Mouse (Mus musculus) olfactory bulb, adult 2 months (tissue): ENCODE measurements around the gene Ica1. TPM values are rescaled to one million over a fixed set of nuclear protein-coding genes. Genes with fewer than 3 reads are reported as not detected.

Source experiments
- H3K27ac ChIP-seq: fragments of 200-500 bp; 2 replicates; pipeline ENCODE4 v1.5.1; 2012; ENCODE audit warnings: low read depth, low read length; ENCODE audit not compliant: insufficient read depth
- H3K4me1 ChIP-seq: fragments of 200-500 bp; 2 replicates; pipeline ENCODE4 v1.6.1; 2012; ENCODE audit warnings: low read length; ENCODE audit not compliant: control insufficient read depth, insufficient read depth
- H3K4me3 ChIP-seq: fragments of 200-500 bp; 2 replicates; pipeline ENCODE4 v1.5.1; 2012; ENCODE audit warnings: mild to moderate bottlenecking, low read depth, low read length, moderate library complexity; ENCODE audit not compliant: insufficient read depth
- CTCF ChIP-seq: fragments of 200-500 bp; IDR thresholded peaks from 2 replicates; pipeline ENCODE4 v1.5.1; 2012; ENCODE audit warnings: low read depth, mild to moderate bottlenecking, low read length, moderate library complexity; ENCODE audit not compliant: insufficient read depth
- POLR2A ChIP-seq: fragments of 200-500 bp; IDR thresholded peaks from 2 replicates; pipeline ENCODE4 v1.6.1; 2012; ENCODE audit warnings: mild to moderate bottlenecking, low read depth, low read length, moderate library complexity; ENCODE audit not compliant: insufficient read depth
- WGBS: fragments of 180-500 bp; shearing (Covaris S2); methylation state at CpG from one replicate; pipeline ENCODE4 v1.1.7; 2018; 5-methylcytosine and 5-hydroxymethylcytosine counted together
- polyA plus RNA-seq: library from polyadenylated mRNA; stranded (reverse); fragments of >200 nt; gene quantifications from 2 replicates; pipeline ENCODE4 v1.2.4, GENCODE M21; 2012; ENCODE audit warnings: low replicate concordance; ENCODE audit not compliant: missing spikeins, insufficient read depth, insufficient read length

The Ica1 gene
- polyA plus RNA-seq, 1 experiment = not detected

DNA sequence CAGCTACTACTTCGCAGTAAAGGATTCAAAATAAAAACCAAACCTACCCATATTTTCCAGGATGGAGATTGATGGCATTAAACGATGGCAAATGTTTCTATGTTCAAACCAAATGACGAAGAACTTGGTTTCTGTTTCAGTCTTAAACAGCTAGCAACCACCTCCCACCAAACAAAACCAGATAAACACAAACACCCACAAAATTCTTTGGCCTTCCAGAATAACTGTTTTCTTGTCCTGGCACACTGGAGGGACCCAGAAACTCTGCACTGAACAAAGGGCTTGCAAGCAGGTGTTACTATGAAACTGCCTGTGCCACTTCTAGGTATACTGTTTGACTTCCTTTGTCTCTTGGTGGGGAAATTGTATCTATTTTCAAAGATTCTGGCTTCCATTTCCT, 43.2 kb downstream of the Ica1 start:
- H3K4me1 ChIP-seq = no peaks in the 10 kb centered on the region
- no peak overlapping the region for H3K4me3 ChIP-seq
- WGBS = 82% methylated on average over 3 of the region's 3 CpGs
- no peak overlapping the region for H3K27ac ChIP-seq
- TF ChIP-seq POLR2A (no peak), CTCF (no peak)

- TF ChIP-seq CTCF = no peak
- no peak for TF ChIP-seq POLR2A
- no peaks in the 10 kb centered on the region for H3K4me1 ChIP-seq
- H3K4me3 ChIP-seq = no peak overlapping the region
- no peak overlapping the region for H3K27ac ChIP-seq
- WGBS = 74% methylated on average over 5 of the region's 5 CpGs
Measured at GRCm38 (mm10) chr6:8732492-8732891, 45.8 kb downstream of the Ica1 start.

DNA sequence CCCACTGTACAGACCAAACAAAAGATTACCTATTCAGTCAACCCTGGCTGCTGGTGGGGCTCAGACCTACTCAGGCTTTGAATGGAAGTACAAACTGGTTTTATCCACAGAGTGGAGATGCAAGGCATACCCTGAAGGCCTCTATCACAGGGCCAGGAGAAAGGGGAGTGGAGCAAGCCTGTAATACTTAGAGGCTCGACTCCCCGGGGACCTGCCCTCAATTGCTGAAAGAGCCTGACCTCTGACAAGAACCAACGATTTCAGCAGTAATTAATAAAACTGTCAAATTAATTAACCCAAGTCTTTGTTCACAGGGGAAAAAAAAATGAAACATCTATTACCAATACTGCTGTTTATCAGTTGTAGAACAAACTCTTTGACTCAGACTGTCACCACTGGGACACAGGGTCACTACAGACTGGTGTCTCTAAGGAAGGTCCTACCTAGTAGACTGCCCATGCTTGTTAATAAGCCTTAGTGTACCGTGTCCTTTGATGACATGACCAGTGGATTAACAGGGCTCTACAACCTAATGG, 46.6 kb downstream of the Ica1 start:
- TF ChIP-seq POLR2A = no peak
- TF ChIP-seq CTCF = no peak
- Histone ChIP-seq H3K4me3 (no peak overlapping the region), H3K4me1 (no peaks in the 10 kb centered on the region), H3K27ac (no peak overlapping the region)
- WGBS = 53% methylated on average over 4 of the region's 4 CpGs

- TF ChIP-seq POLR2A = no peak
- TF ChIP-seq CTCF = no peak
- no peak overlapping the region for H3K4me3 ChIP-seq
- H3K4me1 ChIP-seq = no peaks in the 10 kb centered on the region
- 97% methylated on average over 2 of the region's 2 CpGs for WGBS
- H3K27ac ChIP-seq = no peak overlapping the region
Measured at GRCm38 (mm10) chr6:8730433-8730832, 47.9 kb downstream of the Ica1 start.

DNA sequence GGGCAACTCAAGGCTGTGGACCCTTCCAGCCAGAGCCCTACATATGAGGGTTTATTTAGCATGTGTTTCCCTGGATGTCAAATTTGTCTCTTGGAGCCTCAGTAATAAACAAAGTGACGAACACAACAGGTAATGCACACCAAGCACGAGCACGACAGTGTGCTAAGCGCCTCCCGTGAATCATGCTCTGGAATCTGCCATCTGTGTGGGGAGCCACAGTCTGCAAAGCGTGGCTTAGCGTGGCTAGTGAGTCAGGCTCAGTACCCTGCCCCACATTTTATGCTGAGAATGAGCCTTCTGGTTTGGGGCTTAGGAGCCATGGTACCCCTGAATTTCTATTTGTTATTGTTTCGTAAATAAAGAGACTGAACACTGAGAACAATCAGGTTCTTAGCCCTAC, 50.5 kb downstream of the Ica1 start:
- 95% methylated on average over 8 of the region's 8 CpGs for WGBS
- no peak overlapping the region for H3K27ac ChIP-seq

DNA sequence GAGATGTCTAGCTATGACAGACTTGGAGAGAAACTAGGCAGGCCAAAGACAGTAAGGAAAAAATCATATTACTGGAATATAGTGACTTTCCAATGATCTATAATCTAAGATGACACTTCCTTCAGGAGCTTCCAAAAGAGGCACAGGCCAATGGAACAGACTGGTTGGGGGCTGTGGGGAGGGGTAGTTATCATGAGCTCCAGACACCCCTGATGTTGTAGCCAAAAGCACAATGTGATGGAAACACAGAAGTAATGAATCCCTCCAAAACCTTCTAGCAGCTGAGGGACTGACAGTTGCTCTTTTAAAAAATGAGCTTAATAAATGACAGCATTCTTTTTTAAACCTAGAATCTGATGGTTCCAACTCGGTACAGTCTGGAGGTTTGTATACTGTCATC, 52.7 kb downstream of the Ica1 start:
- WGBS = 78% methylated on average over 1 of the region's 1 CpGs
- TF ChIP-seq POLR2A = no peak
- TF ChIP-seq CTCF = no peak
- no peak overlapping the region for H3K4me3 ChIP-seq

More for the DNA sequence above, 50.5 kb downstream of the Ica1 start:
- no peaks in the 10 kb centered on the region for H3K4me1 ChIP-seq
- H3K4me3 ChIP-seq = no peak overlapping the region
- no peak for TF ChIP-seq CTCF
- no peak for TF ChIP-seq POLR2A

GRCm38 (mm10) chr6:8719692-8720091, 58.6 kb downstream of the Ica1 start:
- no peak for TF ChIP-seq CTCF
- H3K4me3 ChIP-seq = no peak overlapping the region
- 93% methylated on average over 2 of the region's 2 CpGs for WGBS
- no peak overlapping the region for H3K27ac ChIP-seq
- H3K4me1 ChIP-seq = no peaks in the 10 kb centered on the region

More for the DNA sequence above, 52.7 kb downstream of the Ica1 start:
- H3K4me1 ChIP-seq = no peaks in the 10 kb centered on the region
- no peak overlapping the region for H3K27ac ChIP-seq

DNA sequence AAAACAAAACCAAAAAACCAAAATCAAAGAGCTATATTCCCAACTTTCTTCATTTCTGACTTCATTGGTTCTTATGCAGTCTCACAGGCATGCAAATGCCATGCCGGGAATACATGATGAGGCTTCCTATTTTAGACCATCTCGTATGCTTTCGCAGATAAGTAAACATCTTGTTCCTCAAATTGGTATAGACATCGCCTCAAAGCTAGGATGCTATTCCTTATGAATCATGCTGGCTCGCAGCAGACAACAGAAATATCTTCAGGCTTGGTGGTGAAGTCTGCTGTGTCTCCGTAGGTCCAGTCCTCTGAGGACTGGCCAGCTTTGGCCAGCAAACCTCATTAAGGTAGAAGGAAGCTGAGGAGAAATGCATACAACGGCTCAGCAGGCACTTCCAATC, 60.3 kb downstream of the Ica1 start:
- Histone ChIP-seq H3K4me1 (no peaks in the 10 kb centered on the region), H3K4me3 (no peak overlapping the region), H3K27ac (no peak overlapping the region)
- 91% methylated on average over 7 of the region's 7 CpGs for WGBS
- TF ChIP-seq CTCF = no peak
- no peak for TF ChIP-seq POLR2A

GRCm38 (mm10) chr6:8716539-8716938, 61.7 kb downstream of the Ica1 start:
- over 99% methylated on average over 2 of the region's 2 CpGs for WGBS
- Histone ChIP-seq H3K4me3 (no peak overlapping the region), H3K4me1 (no peaks in the 10 kb centered on the region), H3K27ac (no peak overlapping the region)
- no peak for TF ChIP-seq POLR2A
- TF ChIP-seq CTCF = no peak

- Histone ChIP-seq H3K27ac (no peak overlapping the region), H3K4me3 (no peak overlapping the region), H3K4me1 (no peaks in the 10 kb centered on the region)
- 90% methylated on average over 5 of the region's 5 CpGs for WGBS
- TF ChIP-seq POLR2A (no peak), CTCF (no peak)
Measured at GRCm38 (mm10) chr6:8711246-8711645, 67.0 kb downstream of the Ica1 start.
